Mouse (Mus musculus): Measurements from ENCODE around the gene Ap1m2. TPM values are rescaled to one million over a fixed set of nuclear protein-coding genes. Genes with fewer than 3 reads are reported as not detected.
A peak's percentile ranks its signal among the peaks of the same experiment; 100 is the strongest.

The Ap1m2 gene
- polyA plus RNA-seq, 1 experiment from 2014 or later = 35.9 TPM

DNA sequence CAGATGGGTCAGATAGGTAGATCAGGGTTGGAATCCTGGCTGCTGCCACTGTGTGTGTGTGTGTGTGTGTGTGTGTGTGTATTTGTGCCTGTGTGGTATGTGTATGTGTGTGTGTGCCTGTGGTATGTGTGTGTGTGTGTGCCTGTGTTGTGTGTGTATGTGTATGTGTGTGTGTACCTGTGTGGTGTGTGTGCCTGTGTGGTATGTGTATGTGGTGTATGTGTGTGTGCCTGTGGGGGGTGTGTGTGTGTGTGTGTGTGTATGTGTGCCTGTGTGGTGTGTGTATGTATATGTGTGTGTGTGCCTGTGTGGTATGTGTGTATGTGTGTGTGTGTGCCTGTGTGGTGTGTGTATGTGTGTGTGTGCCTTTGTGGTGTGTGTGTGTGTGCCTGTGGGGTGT is 57.4 kb downstream of the Ap1m2 start:
- H3K9ac ChIP-seq (replicated peaks; ENCODE audit: low read depth) = no peak overlapping the region
- no peak overlapping the region for H3K4me3 ChIP-seq (ENCODE audit: low read depth, low read length)
- H3K36me3 ChIP-seq (ENCODE audit: insufficient read depth, low read length) = no peaks in the 10 kb centered on the region
- ATAC-seq (no peak), DNase-seq (ENCODE audit: low spot score) (no peak)
- no peak overlapping the region for H3K27ac ChIP-seq (ENCODE audit: low read length)
- H3K4me2 ChIP-seq (replicated peaks; ENCODE audit: low read depth, low read length) = no peak overlapping the region
- H3K27me3 ChIP-seq (replicated peaks; ENCODE audit: insufficient read depth, low read length) = peaks cover 1% of the 10 kb centered on the region; the same call in 1 of the 2 replicates
- TF ChIP-seq CTCF (IDR thresholded peaks at IDR 0.05) = no peak
- TF ChIP-seq EP300 (IDR thresholded peaks at IDR 0.05) = no peak
- H3K9me3 ChIP-seq (ENCODE audit: low read length) = no peaks in the 10 kb centered on the region
- H3K4me1 ChIP-seq (ENCODE audit: insufficient read depth, low read depth, low read length) = no peaks in the 10 kb centered on the region

DNA sequence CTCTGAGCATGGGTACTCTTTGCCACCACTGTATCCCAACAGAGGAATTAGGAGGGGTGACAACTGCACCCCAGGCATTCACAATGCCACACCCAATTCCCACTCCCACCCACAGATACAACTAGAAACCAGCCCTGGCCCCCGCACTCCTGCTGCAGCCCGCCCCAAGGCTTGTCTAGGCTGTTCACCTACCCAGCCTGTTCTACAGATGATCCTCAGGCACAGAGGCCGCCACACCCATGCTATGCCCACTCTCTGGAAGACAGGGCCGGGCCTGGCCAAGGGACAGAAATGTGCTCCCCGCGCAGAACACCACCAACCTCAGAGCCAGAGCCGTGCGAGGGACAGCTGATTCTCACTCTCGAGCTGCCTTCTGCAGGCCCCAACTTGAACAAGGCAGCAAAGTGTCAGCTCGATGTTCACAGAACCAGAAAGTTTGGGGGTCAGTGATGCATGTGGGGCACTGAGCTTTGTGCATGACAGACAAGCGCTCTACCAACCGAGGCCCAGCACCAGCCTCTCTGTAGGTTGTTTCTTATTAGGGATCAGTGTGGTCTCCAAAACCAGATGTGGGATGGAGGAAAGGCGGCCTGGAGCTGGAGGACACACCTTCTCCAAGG is 60.9 kb downstream of the Ap1m2 start:
- H3K27me3 ChIP-seq (replicated peaks; ENCODE audit: insufficient read depth, low read length) = peaks cover 26% of the 10 kb centered on the region; the same call in 1 of the 2 replicates
- H3K36me3 ChIP-seq (ENCODE audit: insufficient read depth, low read length) = no peaks in the 10 kb centered on the region
- no peak overlapping the region for H3K4me2 ChIP-seq (replicated peaks; ENCODE audit: low read depth, low read length)
- H3K9ac ChIP-seq (replicated peaks; ENCODE audit: low read depth) = no peak overlapping the region
- TF ChIP-seq CTCF (IDR thresholded peaks at IDR 0.05) = no peak
- no peak for TF ChIP-seq EP300 (IDR thresholded peaks at IDR 0.05)
- no peaks in the 10 kb centered on the region for H3K4me1 ChIP-seq (ENCODE audit: insufficient read depth, low read depth, low read length)
- H3K9me3 ChIP-seq (ENCODE audit: low read length) = no peaks in the 10 kb centered on the region
- H3K27ac ChIP-seq (ENCODE audit: low read length) = no peak overlapping the region
- DNase-seq (ENCODE audit: low spot score) (no peak), ATAC-seq (no peak)
- 55% methylated on average over 13 of the region's 13 CpGs for WGBS
- no peak overlapping the region for H3K4me3 ChIP-seq (ENCODE audit: low read depth, low read length)

DNA sequence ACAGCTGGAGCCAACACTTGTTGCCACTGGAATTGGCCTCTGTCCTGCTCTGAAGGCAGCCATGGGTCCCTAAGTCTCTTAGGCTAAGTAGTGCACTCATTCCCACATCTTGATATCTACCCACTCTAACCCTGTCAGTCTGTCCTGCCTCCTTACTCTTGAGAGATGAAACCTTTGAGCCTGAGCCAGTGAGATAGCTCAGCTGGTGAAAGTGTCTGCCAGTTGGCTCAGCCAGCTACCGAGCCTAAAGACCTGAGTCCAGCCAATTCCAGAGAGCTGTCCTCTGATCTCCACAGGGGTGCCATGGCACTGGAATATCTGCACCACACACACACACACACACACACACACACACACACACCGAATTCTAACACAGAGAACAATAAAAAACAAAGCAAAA is 61.6 kb downstream of the Ap1m2 start:
- Histone ChIP-seq H3K4me1 (ENCODE audit: insufficient read depth, low read depth, low read length) (no peaks in the 10 kb centered on the region), H3K27ac (ENCODE audit: low read length) (no peak overlapping the region), H3K9ac (replicated peaks; ENCODE audit: low read depth) (no peak overlapping the region), H3K4me2 (replicated peaks; ENCODE audit: low read depth, low read length) (no peak overlapping the region), H3K4me3 (ENCODE audit: low read depth, low read length) (no peak overlapping the region), H3K27me3 (replicated peaks; ENCODE audit: insufficient read depth, low read length) (peaks cover 26% of the 10 kb centered on the region; the same call in 1 of the 2 replicates), H3K36me3 (ENCODE audit: insufficient read depth, low read length) (no peaks in the 10 kb centered on the region), H3K9me3 (ENCODE audit: low read length) (no peaks in the 10 kb centered on the region)
- whole genome bisulfite sequencing = 33% methylated on average over 2 of the region's 2 CpGs
- TF ChIP-seq EP300 (IDR thresholded peaks at IDR 0.05) (no peak), CTCF (IDR thresholded peaks at IDR 0.05) (no peak)
- no peak for DNase-seq (ENCODE audit: low spot score)
- ATAC-seq = no peak

DNA sequence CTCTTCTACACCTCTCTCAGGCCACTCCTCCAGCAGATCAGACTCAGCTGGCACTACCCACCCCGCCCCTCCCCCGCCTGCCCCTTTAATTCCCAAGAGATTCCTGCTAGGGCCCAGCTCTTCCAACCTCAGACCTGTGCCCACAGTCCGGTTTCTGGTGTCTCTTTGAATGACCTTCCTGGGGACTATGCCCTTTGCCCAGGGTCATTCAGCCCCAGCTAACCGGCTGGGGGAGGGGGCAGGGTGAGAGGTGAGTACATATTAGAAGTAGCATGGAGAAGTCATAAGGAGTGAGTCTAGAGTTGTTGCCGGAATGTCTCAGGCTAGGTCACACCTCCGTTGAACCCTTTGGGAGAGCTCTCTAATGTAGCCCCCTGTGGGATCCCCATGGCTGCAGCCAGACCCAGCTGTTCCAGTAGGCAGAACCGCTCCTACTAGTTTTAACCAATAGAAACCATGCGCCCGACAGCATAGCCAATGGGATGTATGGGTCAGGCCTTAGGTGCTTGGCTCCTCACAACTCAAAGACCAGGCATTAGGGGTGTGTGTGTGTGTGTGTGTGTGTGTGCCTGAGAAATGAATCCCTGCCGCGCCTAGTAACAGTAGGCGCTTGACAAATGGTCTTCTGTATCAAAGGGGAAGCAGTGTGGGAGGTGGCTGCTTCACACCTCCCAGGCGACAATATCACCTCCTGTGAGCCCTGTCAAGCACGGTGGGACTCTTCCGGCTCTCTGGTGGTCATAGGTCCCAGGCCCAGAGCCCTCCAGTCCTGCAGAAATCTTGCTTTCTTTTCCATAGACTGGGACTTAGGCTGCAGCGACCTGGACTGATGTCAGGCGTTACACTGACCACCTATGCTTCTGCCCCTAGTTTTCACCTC is 62.3 kb downstream of the Ap1m2 start:
- H3K36me3 ChIP-seq (ENCODE audit: insufficient read depth, low read length) = no peaks in the 10 kb centered on the region
- no peak overlapping the region for H3K4me3 ChIP-seq (ENCODE audit: low read depth, low read length)
- H3K9ac ChIP-seq (replicated peaks; ENCODE audit: low read depth) = no peak overlapping the region
- H3K4me1 ChIP-seq (ENCODE audit: insufficient read depth, low read depth, low read length) = peaks cover 1% of the 10 kb centered on the region; the same call in 1 of the 2 replicates
- 18% methylated on average over 17 of the region's 17 CpGs for WGBS
- no peak for DNase-seq (ENCODE audit: low spot score)
- no peaks in the 10 kb centered on the region for H3K9me3 ChIP-seq (ENCODE audit: low read length)
- TF ChIP-seq EP300 (IDR thresholded peaks at IDR 0.05) = no peak
- H3K27ac ChIP-seq (ENCODE audit: low read length) = no peak overlapping the region
- peaks cover 30% of the 10 kb centered on the region for H3K27me3 ChIP-seq (replicated peaks; ENCODE audit: insufficient read depth, low read length)
- H3K4me2 ChIP-seq (replicated peaks; ENCODE audit: low read depth, low read length) = no peak overlapping the region
- peak; percentile 35 for ATAC-seq

DNA sequence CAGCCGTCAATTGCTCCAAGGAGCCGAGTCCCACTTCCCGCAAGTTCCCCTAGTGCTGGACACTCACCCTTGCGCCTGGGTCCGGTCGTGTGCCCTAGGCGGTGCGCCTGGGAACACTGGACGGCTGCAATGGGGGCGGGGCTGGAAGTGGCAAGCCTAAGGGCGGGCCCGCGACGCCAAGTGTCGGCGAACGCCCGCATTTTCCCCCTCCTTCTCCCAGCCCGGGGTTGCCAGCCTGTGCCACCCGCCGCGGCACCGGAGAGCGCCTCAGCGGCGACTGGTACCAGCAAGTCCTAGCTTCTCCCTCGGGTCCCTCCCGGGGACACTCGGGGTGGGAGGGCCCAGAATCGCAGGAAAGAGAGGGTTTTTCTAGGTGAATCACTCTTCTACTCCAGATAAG is 63.8 kb downstream of the Ap1m2 start, which contains the start of gene S1pr5:
Gene S1pr5 (minus strand): TSS at position 118 of the 400 bp plus-strand sequence.
- DNase-seq (ENCODE audit: low spot score) (peak; percentile 64), ATAC-seq (peak; percentile 77)
- H3K9me3 ChIP-seq (ENCODE audit: low read length) = no peaks in the 10 kb centered on the region
- peaks cover 46% of the 10 kb centered on the region for H3K27me3 ChIP-seq (replicated peaks; ENCODE audit: insufficient read depth, low read length)
- H3K4me3 ChIP-seq (ENCODE audit: low read depth, low read length) = peak within 1 kb of the TSS; percentile 24
- TF ChIP-seq EP300 (IDR thresholded peaks at IDR 0.05) (no peak), CTCF (IDR thresholded peaks at IDR 0.05) (no peak)
- H3K36me3 ChIP-seq (ENCODE audit: insufficient read depth, low read length) = no peaks in the 10 kb centered on the region
- no peak within 1 kb of the TSS for H3K27ac ChIP-seq (ENCODE audit: low read length)
- peak within 1 kb of the TSS; percentile 47 for H3K4me2 ChIP-seq (replicated peaks; ENCODE audit: low read depth, low read length)
- peaks cover 10% of the 10 kb centered on the region; the same call in 1 of the 2 replicates for H3K4me1 ChIP-seq (ENCODE audit: insufficient read depth, low read depth, low read length)
- under 1% methylated on average over 22 of the region's 30 CpGs for WGBS
- H3K9ac ChIP-seq (replicated peaks; ENCODE audit: low read depth) = no peak within 1 kb of the TSS

DNA sequence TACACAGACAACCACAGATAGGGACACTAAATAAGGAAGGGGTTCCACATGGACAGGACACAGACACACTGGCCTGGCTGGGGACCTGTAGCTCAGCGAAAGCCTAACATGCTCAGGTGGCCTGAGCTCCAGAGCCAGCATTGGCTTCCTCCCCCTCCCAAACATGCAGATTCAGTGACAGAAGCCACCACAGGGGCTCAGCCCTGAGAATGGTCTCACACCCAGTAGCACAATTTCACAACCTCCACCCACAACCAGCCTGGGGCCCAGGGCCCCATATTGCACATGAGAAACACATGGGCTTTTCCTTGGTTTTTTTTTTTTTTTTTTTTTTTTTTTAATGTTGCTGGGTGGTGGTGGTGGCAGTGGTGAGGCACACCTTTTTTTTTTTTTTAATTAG is 65.8 kb downstream of the Ap1m2 start:
- Histone ChIP-seq H3K9ac (replicated peaks; ENCODE audit: low read depth) (no peak overlapping the region), H3K9me3 (ENCODE audit: low read length) (no peaks in the 10 kb centered on the region), H3K27me3 (replicated peaks; ENCODE audit: insufficient read depth, low read length) (peaks cover 47% of the 10 kb centered on the region), H3K27ac (ENCODE audit: low read length) (no peak overlapping the region), H3K4me1 (ENCODE audit: insufficient read depth, low read depth, low read length) (peaks cover 10% of the 10 kb centered on the region; the same call in 1 of the 2 replicates), H3K4me3 (ENCODE audit: low read depth, low read length) (no peak overlapping the region), H3K4me2 (replicated peaks; ENCODE audit: low read depth, low read length) (no peak overlapping the region), H3K36me3 (ENCODE audit: insufficient read depth, low read length) (no peaks in the 10 kb centered on the region)
- 93% methylated on average over 1 of the region's 1 CpGs for WGBS
- ATAC-seq (no peak), DNase-seq (ENCODE audit: low spot score) (no peak)
- TF ChIP-seq CTCF (IDR thresholded peaks at IDR 0.05) (no peak), EP300 (IDR thresholded peaks at IDR 0.05) (no peak)
